Mouse (Mus musculus): ENCODE measurements around the gene Basp1. TPM values are rescaled to one million over a fixed set of nuclear protein-coding genes. Genes with fewer than 3 reads are reported as not detected.
A peak's percentile ranks its signal among the peaks of the same experiment; 100 is the strongest.

The Basp1 gene
- polyA plus RNA-seq, 1 experiment: 5.2 TPM

- Histone ChIP-seq H3K27ac (replicated peaks; ENCODE audit: low read depth, low read length) (peak overlapping the region; percentile 53), H3K4me1 (ENCODE audit: control insufficient read depth, insufficient read depth, insufficient read length, low read length) (no peaks in the 10 kb centered on the region), H3K4me3 (ENCODE audit: insufficient read depth, low read depth, low read length) (peak overlapping the region; percentile 31; the same call in 1 of the 2 replicates)
Measured at GRCm38 (mm10) chr15:25440991-25441867, 27.7 kb upstream of the Basp1 start.

DNA sequence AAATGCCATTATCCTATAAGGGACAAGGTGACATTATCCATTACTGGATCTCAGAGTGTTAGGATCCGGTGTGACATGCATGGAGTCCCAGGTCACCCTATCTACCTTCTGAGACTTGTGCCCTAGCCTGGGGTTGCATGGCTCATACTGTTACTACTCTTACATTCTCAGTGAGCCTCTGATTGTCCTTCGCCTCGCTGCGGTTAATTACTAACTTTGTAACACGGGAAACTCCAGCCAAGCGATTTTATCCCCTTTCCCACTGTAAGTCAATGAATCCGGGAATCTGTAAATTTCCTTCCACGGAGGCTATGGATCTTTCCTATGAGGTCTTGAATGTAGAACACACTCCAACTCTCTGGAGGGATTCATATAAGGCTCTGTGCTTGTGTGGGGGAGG lies 26.8 kb upstream of the Basp1 start:
- no peak overlapping the region for H3K4me3 ChIP-seq (ENCODE audit: insufficient read depth, low read depth, low read length)
- no peaks in the 10 kb centered on the region for H3K4me1 ChIP-seq (ENCODE audit: control insufficient read depth, insufficient read depth, insufficient read length, low read length)
- H3K27ac ChIP-seq (replicated peaks; ENCODE audit: low read depth, low read length): no peak overlapping the region

- Histone ChIP-seq H3K27ac (replicated peaks; ENCODE audit: low read depth, low read length) (no peak overlapping the region), H3K4me3 (ENCODE audit: insufficient read depth, low read depth, low read length) (no peak overlapping the region), H3K4me1 (ENCODE audit: control insufficient read depth, insufficient read depth, insufficient read length, low read length) (no peaks in the 10 kb centered on the region)
Measured at GRCm38 (mm10) chr15:25432341-25432740, 18.8 kb upstream of the Basp1 start.

GRCm38 (mm10) chr15:25430167-25430566 lies 16.6 kb upstream of the Basp1 start:
- H3K27ac ChIP-seq (replicated peaks; ENCODE audit: low read depth, low read length): no peak overlapping the region
- H3K4me1 ChIP-seq (ENCODE audit: control insufficient read depth, insufficient read depth, insufficient read length, low read length): no peaks in the 10 kb centered on the region
- no peak overlapping the region for H3K4me3 ChIP-seq (ENCODE audit: insufficient read depth, low read depth, low read length)

DNA sequence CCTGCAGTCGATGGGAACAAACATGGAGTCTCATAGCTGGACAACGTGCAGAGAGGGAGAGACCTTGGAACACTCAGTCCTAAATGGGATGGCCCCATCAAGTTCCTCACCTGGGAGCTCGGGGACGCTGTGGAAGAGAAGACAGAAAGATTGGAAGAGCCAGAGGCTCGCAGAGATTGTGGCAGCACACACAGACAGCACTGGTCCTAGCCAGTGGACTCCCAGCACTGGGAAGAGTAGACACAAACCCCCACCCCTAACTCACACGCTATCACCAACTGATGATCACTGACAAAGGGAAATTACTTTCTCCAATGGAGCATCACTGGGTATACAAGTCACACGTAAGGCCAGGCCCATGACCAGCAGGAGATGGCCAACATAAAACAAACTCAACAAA lies 15.4 kb upstream of the Basp1 start:
- Histone ChIP-seq H3K4me3 (ENCODE audit: insufficient read depth, low read depth, low read length) (no peak overlapping the region), H3K4me1 (ENCODE audit: control insufficient read depth, insufficient read depth, insufficient read length, low read length) (no peaks in the 10 kb centered on the region), H3K27ac (replicated peaks; ENCODE audit: low read depth, low read length) (no peak overlapping the region)

DNA sequence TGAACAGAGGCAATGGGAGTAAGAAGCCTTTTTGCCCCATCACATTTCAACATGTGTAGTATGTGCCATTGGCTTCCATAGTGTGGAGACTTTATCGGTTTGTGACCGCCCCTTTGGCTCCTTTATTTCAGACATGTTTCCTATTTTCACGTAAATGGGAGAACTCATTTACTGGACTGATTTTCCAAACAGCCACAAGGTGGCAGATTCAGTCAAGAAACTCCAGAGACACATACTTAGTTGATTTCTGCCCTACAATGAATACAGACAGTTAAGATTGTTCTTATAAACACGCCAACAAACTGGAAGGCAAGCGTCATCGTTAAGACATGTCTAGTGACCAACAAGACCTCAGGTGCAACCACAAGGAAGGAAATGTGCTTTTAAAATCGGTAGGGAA lies 15.0 kb upstream of the Basp1 start:
- no peaks in the 10 kb centered on the region for H3K4me1 ChIP-seq (ENCODE audit: control insufficient read depth, insufficient read depth, insufficient read length, low read length)
- no peak overlapping the region for H3K27ac ChIP-seq (replicated peaks; ENCODE audit: low read depth, low read length)
- H3K4me3 ChIP-seq (ENCODE audit: insufficient read depth, low read depth, low read length): no peak overlapping the region

- H3K27ac ChIP-seq (replicated peaks; ENCODE audit: low read depth, low read length): no peak overlapping the region
- no peak overlapping the region for H3K4me3 ChIP-seq (ENCODE audit: insufficient read depth, low read depth, low read length)
- H3K4me1 ChIP-seq (ENCODE audit: control insufficient read depth, insufficient read depth, insufficient read length, low read length): no peaks in the 10 kb centered on the region
Measured at GRCm38 (mm10) chr15:25420266-25420665, 6.7 kb upstream of the Basp1 start.

DNA sequence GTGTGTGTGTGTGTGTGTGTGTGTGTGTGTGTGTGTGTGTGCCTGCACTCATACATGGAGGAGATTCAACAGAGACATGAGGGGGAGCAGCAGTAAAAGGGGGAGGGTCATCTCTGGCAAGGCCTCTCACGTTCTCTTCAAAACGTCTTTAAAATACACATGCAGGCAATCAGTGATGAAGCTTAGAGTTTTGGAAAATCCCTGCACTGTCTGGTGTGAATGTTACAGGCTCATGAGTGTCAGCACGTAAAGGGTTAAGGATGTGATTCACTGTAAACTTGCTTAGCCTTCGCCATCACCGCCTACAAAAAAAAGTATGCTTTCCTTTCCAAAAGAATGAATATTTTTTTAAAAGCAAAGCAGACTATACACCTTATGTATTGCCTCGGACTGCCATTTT lies 2.8 kb upstream of the Basp1 start:
- H3K4me3 ChIP-seq (ENCODE audit: insufficient read depth, low read depth, low read length): no peak overlapping the region
- H3K4me1 ChIP-seq (ENCODE audit: control insufficient read depth, insufficient read depth, insufficient read length, low read length): peaks cover 5% of the 10 kb centered on the region; the same call in 1 of the 2 replicates
- H3K27ac ChIP-seq (replicated peaks; ENCODE audit: low read depth, low read length): no peak overlapping the region

- Histone ChIP-seq H3K4me1 (ENCODE audit: control insufficient read depth, insufficient read depth, insufficient read length, low read length) (peaks cover 5% of the 10 kb centered on the region; the same call in 1 of the 2 replicates), H3K4me3 (ENCODE audit: insufficient read depth, low read depth, low read length) (no peak overlapping the region), H3K27ac (replicated peaks; ENCODE audit: low read depth, low read length) (no peak overlapping the region)
Measured at GRCm38 (mm10) chr15:25415958-25416357, 2.4 kb upstream of the Basp1 start.

DNA sequence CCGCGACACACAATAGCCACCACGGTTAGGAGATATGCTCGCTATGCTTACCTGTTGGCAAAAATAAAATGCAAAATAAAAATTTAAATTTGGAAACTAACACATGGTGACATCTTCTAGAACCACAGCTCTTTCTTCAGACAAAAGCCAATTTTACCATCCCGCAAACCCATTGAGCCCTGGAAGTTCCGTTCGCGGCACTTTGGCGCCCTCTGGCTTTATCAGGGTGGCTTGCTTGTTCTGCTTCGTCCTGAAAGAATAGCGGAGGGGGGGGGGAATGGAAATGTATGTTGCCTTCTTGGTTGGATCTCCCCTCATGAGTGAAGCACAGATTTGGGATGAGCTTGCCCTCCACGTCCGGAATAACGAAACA lies 1.2 kb upstream of the Basp1 start:
- no peak overlapping the region for H3K27ac ChIP-seq (replicated peaks; ENCODE audit: low read depth, low read length)
- H3K4me1 ChIP-seq (ENCODE audit: control insufficient read depth, insufficient read depth, insufficient read length, low read length): peaks cover 5% of the 10 kb centered on the region; the same call in 1 of the 2 replicates
- peak overlapping the region; percentile 38 for H3K4me3 ChIP-seq (ENCODE audit: insufficient read depth, low read depth, low read length)

GRCm38 (mm10) chr15:25414011-25414746 lies 615 bp upstream of the Basp1 start:
- Histone ChIP-seq H3K27ac (replicated peaks; ENCODE audit: low read depth, low read length) (no peak overlapping the region), H3K4me3 (ENCODE audit: insufficient read depth, low read depth, low read length) (peak overlapping the region; percentile 38), H3K4me1 (ENCODE audit: control insufficient read depth, insufficient read depth, insufficient read length, low read length) (peaks cover 5% of the 10 kb centered on the region; the same call in 1 of the 2 replicates)

GRCm38 (mm10) chr15:25412761-25413261 lies 753 bp downstream of the Basp1 start:
- peaks cover 5% of the 10 kb centered on the region; the same call in 1 of the 2 replicates for H3K4me1 ChIP-seq (ENCODE audit: control insufficient read depth, insufficient read depth, insufficient read length, low read length)
- H3K4me3 ChIP-seq (ENCODE audit: insufficient read depth, low read depth, low read length): peak overlapping the region; percentile 65
- no peak overlapping the region for H3K27ac ChIP-seq (replicated peaks; ENCODE audit: low read depth, low read length)

- H3K27ac ChIP-seq (replicated peaks; ENCODE audit: low read depth, low read length): no peak overlapping the region
Measured at GRCm38 (mm10) chr15:25412171-25412641, 1.4 kb downstream of the Basp1 start.

GRCm38 (mm10) chr15:25411461-25411860 lies 2.1 kb downstream of the Basp1 start:
- Histone ChIP-seq H3K4me1 (ENCODE audit: control insufficient read depth, insufficient read depth, insufficient read length, low read length) (peaks cover 5% of the 10 kb centered on the region; the same call in 1 of the 2 replicates), H3K4me3 (ENCODE audit: insufficient read depth, low read depth, low read length) (no peak overlapping the region), H3K27ac (replicated peaks; ENCODE audit: low read depth, low read length) (no peak overlapping the region)

More at GRCm38 (mm10) chr15:25412171-25412641, 1.4 kb downstream of the Basp1 start:
- H3K4me3 ChIP-seq (ENCODE audit: insufficient read depth, low read depth, low read length): peak overlapping the region; percentile 65
- H3K4me1 ChIP-seq (ENCODE audit: control insufficient read depth, insufficient read depth, insufficient read length, low read length): peaks cover 5% of the 10 kb centered on the region; the same call in 1 of the 2 replicates

GRCm38 (mm10) chr15:25405926-25406325 lies 7.6 kb downstream of the Basp1 start:
- Histone ChIP-seq H3K27ac (replicated peaks; ENCODE audit: low read depth, low read length) (no peak overlapping the region), H3K4me1 (ENCODE audit: control insufficient read depth, insufficient read depth, insufficient read length, low read length) (no peaks in the 10 kb centered on the region), H3K4me3 (ENCODE audit: insufficient read depth, low read depth, low read length) (no peak overlapping the region)

Data from brown adipose tissue, adult 24 weeks (tissue).